Mouse (Mus musculus): ENCODE measurements around the gene Uqcc1. TPM values are rescaled to one million over a fixed set of nuclear protein-coding genes. Genes with fewer than 3 reads are reported as not detected.
"Not testable (repeated sequence)": the region's sequence is repeated elsewhere in the genome, so short reads cannot be mapped to it uniquely, and the experiment has no call there.

Uqcc1 gene
- polyA plus RNA-seq, 1 experiment, result 9.6 TPM

- no peak overlapping the region for H3K4me3 ChIP-seq (ENCODE audit: low read depth, low read length)
Measured at GRCm38 (mm10) chr2:155928711-155929345, 1.3 kb downstream of the Uqcc1 start.

GRCm38 (mm10) chr2:155925213-155925612 lies 4.9 kb downstream of the Uqcc1 start:
- not testable (repeated sequence) for H3K27me3 ChIP-seq (ENCODE audit: control insufficient read depth, insufficient read depth, low read length); H3K4me1 ChIP-seq (ENCODE audit: control insufficient read depth, insufficient read depth, insufficient read length, low read length); H3K27ac ChIP-seq (ENCODE audit: insufficient read depth, low read depth, low read length); H3K4me3 ChIP-seq (ENCODE audit: low read depth, low read length); H3K36me3 ChIP-seq (ENCODE audit: control insufficient read depth, insufficient read depth, low read length)
- WGBS, result 75% methylated on average over 6 of the region's 6 CpGs

More at GRCm38 (mm10) chr2:155928711-155929345, 1.3 kb downstream of the Uqcc1 start:
- Histone ChIP-seq H3K36me3 (ENCODE audit: control insufficient read depth, insufficient read depth, low read length) (no peaks in the 10 kb centered on the region), H3K4me1 (ENCODE audit: control insufficient read depth, insufficient read depth, insufficient read length, low read length) (no peaks in the 10 kb centered on the region; the same call in 1 of the 2 replicates), H3K27me3 (ENCODE audit: control insufficient read depth, insufficient read depth, low read length) (no peaks in the 10 kb centered on the region), H3K27ac (ENCODE audit: insufficient read depth, low read depth, low read length) (0 out of 2 replicates have a peak overlapping the region, but pooled peaks have one; percentile 9)
- TF ChIP-seq POLR2A (IDR thresholded peaks at IDR 0.05; ENCODE audit: low read depth, low read length) (no peak), CTCF (IDR thresholded peaks at IDR 0.05; ENCODE audit: extremely low read depth, insufficient read length, insufficient replicate concordance, low read depth, low read length) (no peak)
- WGBS, result 32% methylated on average over 7 of the region's 7 CpGs

GRCm38 (mm10) chr2:155923143-155923542 lies 7.0 kb downstream of the Uqcc1 start:
- H3K36me3 ChIP-seq (ENCODE audit: control insufficient read depth, insufficient read depth, low read length), result peaks cover 15% of the 10 kb centered on the region
- no peaks in the 10 kb centered on the region for H3K27me3 ChIP-seq (ENCODE audit: control insufficient read depth, insufficient read depth, low read length)
- no peak for TF ChIP-seq CTCF (IDR thresholded peaks at IDR 0.05; ENCODE audit: extremely low read depth, insufficient read length, insufficient replicate concordance, low read depth, low read length)
- TF ChIP-seq POLR2A (IDR thresholded peaks at IDR 0.05; ENCODE audit: low read depth, low read length), result no peak
- 0 out of 2 replicates have a peak, but pooled peaks cover 2% of the 10 kb centered on the region for H3K4me1 ChIP-seq (ENCODE audit: control insufficient read depth, insufficient read depth, insufficient read length, low read length)
- no peak overlapping the region for H3K4me3 ChIP-seq (ENCODE audit: low read depth, low read length)
- no peak overlapping the region for H3K27ac ChIP-seq (ENCODE audit: insufficient read depth, low read depth, low read length)
- WGBS, result 92% methylated on average over 7 of the region's 7 CpGs

GRCm38 (mm10) chr2:155914684-155915083 lies 15.4 kb downstream of the Uqcc1 start:
- 0 out of 2 replicates have a peak, but pooled peaks cover 2% of the 10 kb centered on the region for H3K4me1 ChIP-seq (ENCODE audit: control insufficient read depth, insufficient read depth, insufficient read length, low read length)
- no peaks in the 10 kb centered on the region for H3K27me3 ChIP-seq (ENCODE audit: control insufficient read depth, insufficient read depth, low read length)
- H3K4me3 ChIP-seq (ENCODE audit: low read depth, low read length), result no peak overlapping the region
- TF ChIP-seq POLR2A (IDR thresholded peaks at IDR 0.05; ENCODE audit: low read depth, low read length) (no peak), CTCF (IDR thresholded peaks at IDR 0.05; ENCODE audit: extremely low read depth, insufficient read length, insufficient replicate concordance, low read depth, low read length) (no peak)
- 84% methylated on average over 6 of the region's 6 CpGs for WGBS
- no peak overlapping the region for H3K27ac ChIP-seq (ENCODE audit: insufficient read depth, low read depth, low read length)
- H3K36me3 ChIP-seq (ENCODE audit: control insufficient read depth, insufficient read depth, low read length), result peaks cover 41% of the 10 kb centered on the region

- Histone ChIP-seq H3K27ac (ENCODE audit: insufficient read depth, low read depth, low read length) (no peak overlapping the region), H3K27me3 (ENCODE audit: control insufficient read depth, insufficient read depth, low read length) (no peaks in the 10 kb centered on the region), H3K4me3 (ENCODE audit: low read depth, low read length) (no peak overlapping the region), H3K4me1 (ENCODE audit: control insufficient read depth, insufficient read depth, insufficient read length, low read length) (peaks cover 9% of the 10 kb centered on the region; the same call in 1 of the 2 replicates), H3K36me3 (ENCODE audit: control insufficient read depth, insufficient read depth, low read length) (peaks cover 18% of the 10 kb centered on the region)
- 60% methylated on average over 6 of the region's 6 CpGs for WGBS
- TF ChIP-seq CTCF (IDR thresholded peaks at IDR 0.05; ENCODE audit: extremely low read depth, insufficient read length, insufficient replicate concordance, low read depth, low read length) (no peak), POLR2A (IDR thresholded peaks at IDR 0.05; ENCODE audit: low read depth, low read length) (no peak)
Measured at GRCm38 (mm10) chr2:155903632-155904008, 26.5 kb downstream of the Uqcc1 start.

- H3K36me3 ChIP-seq (ENCODE audit: control insufficient read depth, insufficient read depth, low read length), result peaks cover 21% of the 10 kb centered on the region
- H3K4me1 ChIP-seq (ENCODE audit: control insufficient read depth, insufficient read depth, insufficient read length, low read length), result peaks cover 9% of the 10 kb centered on the region; the same call in 1 of the 2 replicates
- H3K27me3 ChIP-seq (ENCODE audit: control insufficient read depth, insufficient read depth, low read length), result no peaks in the 10 kb centered on the region
- TF ChIP-seq POLR2A (IDR thresholded peaks at IDR 0.05; ENCODE audit: low read depth, low read length) (no peak), CTCF (IDR thresholded peaks at IDR 0.05; ENCODE audit: extremely low read depth, insufficient read length, insufficient replicate concordance, low read depth, low read length) (no peak)
- no peak overlapping the region for H3K4me3 ChIP-seq (ENCODE audit: low read depth, low read length)
- H3K27ac ChIP-seq (ENCODE audit: insufficient read depth, low read depth, low read length), result no peak overlapping the region; the same call in 1 of the 2 replicates
- WGBS, result 44% methylated on average over 16 of the region's 16 CpGs
Measured at GRCm38 (mm10) chr2:155902989-155903631, 27.0 kb downstream of the Uqcc1 start.

- H3K27ac ChIP-seq (ENCODE audit: insufficient read depth, low read depth, low read length), result peak overlapping the region; percentile 3; the same call in 1 of the 2 replicates
- peaks cover 21% of the 10 kb centered on the region for H3K36me3 ChIP-seq (ENCODE audit: control insufficient read depth, insufficient read depth, low read length)
- H3K27me3 ChIP-seq (ENCODE audit: control insufficient read depth, insufficient read depth, low read length), result no peaks in the 10 kb centered on the region
- no peak overlapping the region for H3K4me3 ChIP-seq (ENCODE audit: low read depth, low read length)
- TF ChIP-seq POLR2A (IDR thresholded peaks at IDR 0.05; ENCODE audit: low read depth, low read length), result no peak
- TF ChIP-seq CTCF (IDR thresholded peaks at IDR 0.05; ENCODE audit: extremely low read depth, insufficient read length, insufficient replicate concordance, low read depth, low read length), result no peak
- peaks cover 3% of the 10 kb centered on the region; the same call in 1 of the 2 replicates for H3K4me1 ChIP-seq (ENCODE audit: control insufficient read depth, insufficient read depth, insufficient read length, low read length)
- WGBS, result 68% methylated on average over 16 of the region's 16 CpGs
Measured at GRCm38 (mm10) chr2:155895046-155895735, 34.9 kb downstream of the Uqcc1 start.

All from small intestine, adult 2 months (tissue).